Mouse (Mus musculus) heart, embryonic 16.5 days (tissue): ENCODE results near the gene Nt5e. TPM values are rescaled to one million over a fixed set of nuclear protein-coding genes. Genes with fewer than 3 reads are reported as not detected.

Source experiments
- ATAC-seq: fragments of 200-750 bp; cut with Nextera tagmentation; replicated peaks from 2 replicates; pipeline ENCODE4 v1.8.0; 2017; ENCODE audit warnings: moderate number of reproducible peaks; ENCODE audit not compliant: insufficient read depth, low FRiP score; ENCODE audit errors: extremely low read depth
- H3K27ac ChIP-seq: fragments of 300-500 bp; sonication (generic); 2 replicates; pipeline ENCODE4 v1.5.1; 2014; ENCODE audit warnings: mild to moderate bottlenecking, low read length, control low read depth, moderate library complexity
- H3K27me3 ChIP-seq: fragments of 300-500 bp; sonication (generic); 2 replicates; pipeline ENCODE4 v1.6.1; 2014; ENCODE audit warnings: low read length, mixed read lengths; ENCODE audit not compliant: control insufficient read depth, insufficient read depth
- H3K36me3 ChIP-seq: fragments of 300-500 bp; sonication (generic); 2 replicates; pipeline ENCODE4 v1.6.1; 2014; ENCODE audit not compliant: control insufficient read depth, insufficient read depth
- H3K4me1 ChIP-seq: fragments of 300-500 bp; sonication (generic); 2 replicates; pipeline ENCODE4 v1.6.1; 2014; ENCODE audit warnings: low read length, mixed read lengths; ENCODE audit not compliant: control insufficient read depth, insufficient read depth
- H3K4me2 ChIP-seq: fragments of 300-500 bp; sonication (generic); 2 replicates; pipeline ENCODE4 v1.6.1; 2014; ENCODE audit warnings: low read depth, mild to moderate bottlenecking, control low read depth, low read length
- H3K4me3 ChIP-seq: fragments of 300-500 bp; sonication (generic); 2 replicates; pipeline ENCODE4 v1.5.1; 2014; ENCODE audit warnings: mild to moderate bottlenecking, control low read depth, low read length
- H3K9ac ChIP-seq: fragments of 300-500 bp; sonication (generic); 2 replicates; pipeline ENCODE4 v1.6.1; 2014; ENCODE audit warnings: low read length, control low read depth
- H3K9me3 ChIP-seq: fragments of 300-500 bp; sonication (generic); replicated peaks from 2 replicates; pipeline ENCODE4 v1.6.1; 2016; ENCODE audit warnings: low read length; ENCODE audit not compliant: control insufficient read depth
- WGBS: fragments of 180-500 bp; shearing (Covaris S2); extraction: QIAGEN DNeasy Blood & Tissue Kit; methylation state at CpG from one replicate; pipeline ENCODE4 v1.1.7; 2014; 5-methylcytosine and 5-hydroxymethylcytosine counted together
- polyA plus RNA-seq: library from polyadenylated mRNA; unstranded; fragments of >200 nt; fragmentation: Nextera tagmentation; extraction: Ambion mirVana; gene quantifications from 2 replicates; pipeline ENCODE4 v1.2.1, GENCODE M21; 2015

The Nt5e gene
- polyA plus RNA-seq, 1 experiment from 2014 or later: 5.8 TPM

DNA sequence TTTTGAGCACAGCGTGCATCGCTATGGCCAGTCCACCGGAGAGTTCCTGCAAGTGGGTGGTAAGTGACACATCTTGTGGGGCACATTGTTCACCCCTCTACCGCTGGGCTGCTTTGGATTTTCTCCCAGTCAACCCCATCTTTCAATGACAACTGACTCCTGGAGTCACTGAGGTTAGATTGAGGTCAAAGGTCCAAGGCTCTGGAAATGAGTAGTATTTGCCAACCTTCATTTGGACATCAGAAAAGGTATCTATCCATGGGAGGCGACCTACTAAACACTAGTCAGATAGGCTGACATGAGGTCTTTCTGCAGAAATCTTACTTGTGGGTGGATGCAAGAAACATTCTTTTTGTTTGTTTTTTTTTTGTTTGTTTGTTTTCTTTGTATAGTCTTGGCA is 40.3 kb downstream of the Nt5e start:
- 87% methylated on average over 5 of the region's 5 CpGs for WGBS
- Histone ChIP-seq H3K4me1 (peaks cover 10% of the 10 kb centered on the region), H3K27ac (no peak overlapping the region), H3K9ac (no peak overlapping the region), H3K4me2 (no peak overlapping the region), H3K36me3 (peaks cover 12% of the 10 kb centered on the region), H3K4me3 (no peak overlapping the region), H3K9me3 (no peaks in the 10 kb centered on the region), H3K27me3 (no peaks in the 10 kb centered on the region)
- ATAC-seq: no peak

DNA sequence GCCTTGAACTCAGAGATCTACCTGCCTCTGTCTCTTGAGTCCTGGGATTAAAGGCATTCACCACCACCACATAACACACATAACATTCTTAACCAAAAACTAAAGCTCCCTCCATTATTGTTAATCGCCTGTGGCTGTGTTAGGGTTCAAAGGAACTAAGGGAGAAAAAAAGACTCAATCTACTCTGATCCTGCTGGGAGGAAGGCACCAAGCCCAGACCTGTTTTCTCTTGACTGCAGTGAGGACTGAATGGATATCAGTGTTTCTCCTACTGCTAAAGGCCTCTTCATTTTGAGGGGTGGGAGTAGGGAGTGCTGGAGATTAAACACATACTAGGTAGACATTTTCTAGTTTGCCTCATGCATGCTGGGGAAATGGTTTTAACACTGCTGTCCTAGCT is 40.8 kb downstream of the Nt5e start:
- peaks cover 12% of the 10 kb centered on the region for H3K36me3 ChIP-seq
- H3K9me3 ChIP-seq: no peaks in the 10 kb centered on the region
- no peak overlapping the region for H3K4me2 ChIP-seq
- no peak overlapping the region for H3K27ac ChIP-seq
- 74% methylated on average over 1 of the region's 1 CpGs for WGBS
- H3K4me1 ChIP-seq: peaks cover 5% of the 10 kb centered on the region
- no peak overlapping the region for H3K9ac ChIP-seq
- no peaks in the 10 kb centered on the region for H3K27me3 ChIP-seq
- ATAC-seq: no peak
- H3K4me3 ChIP-seq: no peak overlapping the region

DNA sequence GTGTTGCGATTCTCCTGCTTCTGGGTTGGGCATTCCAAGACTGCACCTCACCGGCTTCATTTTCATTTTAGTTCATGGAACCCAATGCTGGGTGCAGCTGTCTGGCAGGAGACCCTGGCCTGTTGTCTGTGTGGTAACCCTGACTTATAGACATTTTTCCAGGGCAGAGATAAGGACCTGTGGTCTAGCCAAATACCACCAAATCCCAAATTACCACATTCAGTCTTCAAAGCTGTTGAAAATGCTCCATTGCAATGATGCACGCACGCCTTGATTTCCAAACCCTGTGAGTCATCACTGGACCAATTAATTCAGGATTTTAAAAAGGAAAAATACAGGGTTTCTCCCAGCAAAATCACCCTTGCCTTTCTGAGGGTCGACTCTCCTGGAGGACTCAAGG is 41.5 kb downstream of the Nt5e start:
- H3K9ac ChIP-seq: no peak overlapping the region
- H3K27me3 ChIP-seq: no peaks in the 10 kb centered on the region
- no peak overlapping the region for H3K4me2 ChIP-seq
- H3K4me3 ChIP-seq: no peak overlapping the region
- H3K27ac ChIP-seq: no peak overlapping the region
- no peaks in the 10 kb centered on the region for H3K9me3 ChIP-seq
- H3K36me3 ChIP-seq: peaks cover 12% of the 10 kb centered on the region
- ATAC-seq: no peak
- WGBS: 87% methylated on average over 5 of the region's 5 CpGs
- no peaks in the 10 kb centered on the region; the same call in 1 of the 2 replicates for H3K4me1 ChIP-seq

DNA sequence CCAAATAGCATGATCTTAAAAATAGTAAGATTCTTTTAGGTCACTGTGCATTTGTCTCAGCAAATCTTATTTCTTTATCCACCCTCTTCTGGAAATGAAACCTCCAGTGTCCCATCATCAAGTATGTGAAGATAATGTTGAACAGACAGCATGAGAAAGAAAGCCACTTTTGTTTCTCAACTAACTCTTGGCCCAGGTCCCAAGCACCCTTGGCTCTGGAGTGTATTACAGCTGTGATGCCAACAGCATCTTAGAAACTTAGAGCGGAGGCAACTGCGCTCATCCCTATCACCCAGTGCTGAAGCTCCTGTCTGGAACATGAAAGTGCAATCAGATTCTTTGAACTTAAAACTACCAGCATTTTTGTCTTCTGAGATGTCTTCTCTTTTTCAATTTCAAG is 42.7 kb downstream of the Nt5e start:
- H3K4me3 ChIP-seq: no peak overlapping the region
- no peak overlapping the region for H3K4me2 ChIP-seq
- no peak overlapping the region for H3K9ac ChIP-seq
- H3K27ac ChIP-seq: no peak overlapping the region
- 69% methylated on average over 2 of the region's 2 CpGs for WGBS
- no peak for ATAC-seq
- H3K9me3 ChIP-seq: no peaks in the 10 kb centered on the region
- no peaks in the 10 kb centered on the region for H3K4me1 ChIP-seq
- no peaks in the 10 kb centered on the region for H3K27me3 ChIP-seq
- peaks cover 13% of the 10 kb centered on the region for H3K36me3 ChIP-seq

DNA sequence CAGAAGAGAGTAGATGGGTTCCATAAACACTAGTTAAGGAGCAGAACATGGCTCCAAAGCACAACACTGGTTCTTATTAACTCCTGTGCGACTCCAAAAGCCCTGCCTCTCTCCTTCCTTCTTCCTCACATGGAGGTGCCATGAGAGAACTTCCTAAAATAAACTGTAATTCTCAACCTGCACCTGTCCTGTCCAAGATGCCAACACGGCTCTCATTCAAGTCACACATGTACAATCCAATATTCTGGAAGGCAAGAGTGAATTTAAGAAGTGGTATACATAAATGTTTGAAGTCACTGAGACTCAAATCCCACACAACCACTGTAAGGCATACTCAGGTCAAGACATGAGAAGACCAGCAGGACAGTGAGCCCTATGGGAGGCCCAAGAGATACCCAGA is 44.2 kb downstream of the Nt5e start:
- no peak for ATAC-seq
- Histone ChIP-seq H3K36me3 (peaks cover 7% of the 10 kb centered on the region), H3K4me3 (no peak overlapping the region)

DNA sequence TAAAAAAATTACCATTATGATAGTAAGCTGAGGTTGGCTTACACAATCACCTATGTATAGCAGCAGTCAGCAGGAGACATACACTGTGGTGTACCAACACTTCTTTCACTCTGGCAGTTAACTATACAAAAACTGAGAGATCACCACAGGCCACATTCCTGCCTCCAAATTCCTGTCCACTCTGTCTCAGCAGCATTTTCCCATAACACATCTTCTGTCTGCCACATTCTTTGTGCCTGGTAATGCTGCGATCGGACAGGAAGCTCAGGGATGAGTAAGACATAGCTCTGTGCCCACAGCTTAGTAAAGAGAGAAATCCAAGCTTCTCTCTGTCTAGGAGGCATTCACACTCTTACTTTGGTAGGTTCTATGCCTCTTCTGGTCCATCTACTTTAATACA is 46.0 kb downstream of the Nt5e start:
- no peak overlapping the region for H3K27ac ChIP-seq
- peaks cover 6% of the 10 kb centered on the region for H3K36me3 ChIP-seq
- no peaks in the 10 kb centered on the region for H3K27me3 ChIP-seq
- no peak for ATAC-seq
- H3K4me3 ChIP-seq: no peak overlapping the region
- no peak overlapping the region for H3K9ac ChIP-seq
- H3K4me2 ChIP-seq: no peak overlapping the region
- no peaks in the 10 kb centered on the region for H3K9me3 ChIP-seq
- no peaks in the 10 kb centered on the region for H3K4me1 ChIP-seq
- 56% methylated on average over 2 of the region's 2 CpGs for WGBS

More for the DNA sequence above, 44.2 kb downstream of the Nt5e start:
- H3K27ac ChIP-seq: no peak overlapping the region
- H3K4me2 ChIP-seq: no peak overlapping the region
- no peaks in the 10 kb centered on the region for H3K4me1 ChIP-seq
- H3K9me3 ChIP-seq: no peaks in the 10 kb centered on the region
- WGBS: 89% methylated on average over 2 of the region's 2 CpGs
- H3K27me3 ChIP-seq: no peaks in the 10 kb centered on the region
- H3K9ac ChIP-seq: no peak overlapping the region

DNA sequence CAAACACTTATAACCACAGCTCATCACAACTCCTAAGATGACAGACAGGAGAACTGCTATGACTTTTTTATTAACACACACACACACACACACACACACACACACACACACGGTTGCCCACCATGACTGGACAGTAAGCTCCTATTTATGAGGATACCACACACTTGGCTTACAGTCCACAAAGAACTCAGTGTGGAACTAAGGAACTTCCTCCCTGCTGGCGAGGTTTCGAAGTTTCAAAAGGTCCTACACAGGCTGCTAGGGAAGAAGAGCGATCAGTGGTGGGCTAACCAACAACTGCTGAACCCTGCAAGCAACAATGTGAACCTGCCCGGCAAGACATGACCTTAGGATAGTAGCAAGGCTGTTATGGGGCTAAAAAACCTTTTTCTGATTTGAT is 50.5 kb downstream of the Nt5e start:
- H3K27me3 ChIP-seq: no peaks in the 10 kb centered on the region
- H3K36me3 ChIP-seq: peaks cover 20% of the 10 kb centered on the region
- ATAC-seq: no peak
- no peak overlapping the region for H3K9ac ChIP-seq
- 82% methylated on average over 5 of the region's 5 CpGs for WGBS
- H3K9me3 ChIP-seq: no peaks in the 10 kb centered on the region
- H3K4me2 ChIP-seq: no peak overlapping the region
- no peak overlapping the region for H3K4me3 ChIP-seq
- no peaks in the 10 kb centered on the region for H3K4me1 ChIP-seq
- no peak overlapping the region for H3K27ac ChIP-seq

DNA sequence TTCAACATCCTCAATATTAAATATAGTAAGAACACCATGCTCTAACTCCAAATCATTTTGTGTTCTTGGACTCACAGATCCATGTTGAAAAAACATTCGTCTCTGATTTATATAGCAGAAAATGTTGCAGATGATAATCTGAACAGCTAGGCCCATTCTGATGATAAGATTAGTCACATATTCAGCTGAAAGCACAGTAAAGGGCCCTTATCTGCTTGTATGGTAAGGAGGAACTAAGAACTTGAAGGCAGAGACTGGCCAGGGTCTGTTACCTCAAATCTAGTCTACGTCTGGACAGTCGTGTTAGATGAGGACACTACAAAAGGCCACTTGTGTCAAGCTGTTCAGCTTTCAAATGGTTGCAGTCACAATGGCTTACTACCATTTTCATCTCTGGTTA is 52.1 kb downstream of the Nt5e start:
- H3K4me1 ChIP-seq: no peaks in the 10 kb centered on the region
- peaks cover 24% of the 10 kb centered on the region for H3K36me3 ChIP-seq
- no peak overlapping the region for H3K9ac ChIP-seq
- H3K4me2 ChIP-seq: no peak overlapping the region
- H3K9me3 ChIP-seq: no peaks in the 10 kb centered on the region
- no peak overlapping the region for H3K27ac ChIP-seq
- WGBS: 69% methylated on average over 3 of the region's 3 CpGs
- no peak overlapping the region for H3K4me3 ChIP-seq
- no peaks in the 10 kb centered on the region for H3K27me3 ChIP-seq
- no peak for ATAC-seq

DNA sequence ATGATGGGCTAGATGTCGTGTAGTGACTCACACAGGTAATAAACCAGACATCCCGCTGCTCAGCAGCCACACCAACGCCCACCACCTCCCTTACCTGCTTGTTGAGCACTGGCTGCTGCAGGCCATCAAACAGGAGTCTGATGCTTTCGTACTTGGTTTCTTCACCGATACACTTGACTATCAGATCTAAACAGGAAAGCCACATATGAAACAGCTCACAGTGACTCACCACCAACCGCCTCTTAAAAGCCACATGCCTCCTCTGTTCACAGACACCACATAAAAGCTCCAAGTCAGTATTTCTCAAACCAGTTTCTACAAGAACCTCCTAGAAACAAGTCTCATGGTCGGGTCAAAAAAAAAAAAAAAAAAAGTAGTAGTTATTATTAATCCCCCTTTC is 53.1 kb downstream of the Nt5e start:
- WGBS: 68% methylated on average over 7 of the region's 7 CpGs
- H3K36me3 ChIP-seq: peaks cover 24% of the 10 kb centered on the region
- H3K27me3 ChIP-seq: no peaks in the 10 kb centered on the region

DNA sequence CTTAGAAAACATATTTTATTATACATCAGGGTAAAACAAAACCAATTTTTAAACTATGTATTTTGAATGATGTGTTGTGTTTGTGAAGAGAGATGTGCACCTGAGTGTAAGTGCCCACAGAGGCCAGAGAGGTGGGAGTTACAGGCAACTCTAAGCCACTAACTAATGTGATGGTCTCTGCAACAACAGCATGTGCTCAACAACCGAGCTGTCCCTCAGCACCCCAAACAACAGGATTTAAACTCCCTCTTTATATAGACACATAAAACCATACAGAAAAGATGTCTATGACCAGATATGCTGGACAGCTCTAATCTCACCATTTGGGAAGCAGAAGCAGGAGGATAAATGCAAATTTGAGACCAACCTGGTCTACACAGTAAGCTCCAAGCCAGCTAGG is 53.5 kb downstream of the Nt5e start:
- ATAC-seq: no peak
- Histone ChIP-seq H3K9ac (no peak overlapping the region), H3K27ac (no peak overlapping the region), H3K4me1 (no peaks in the 10 kb centered on the region), H3K9me3 (no peaks in the 10 kb centered on the region), H3K4me3 (no peak overlapping the region), H3K36me3 (peaks cover 26% of the 10 kb centered on the region), H3K27me3 (no peaks in the 10 kb centered on the region), H3K4me2 (no peak overlapping the region)
- 89% methylated on average over 1 of the region's 1 CpGs for WGBS

More for the DNA sequence above, 53.1 kb downstream of the Nt5e start:
- no peak overlapping the region for H3K9ac ChIP-seq
- H3K9me3 ChIP-seq: no peaks in the 10 kb centered on the region
- H3K27ac ChIP-seq: no peak overlapping the region
- no peak overlapping the region for H3K4me2 ChIP-seq
- no peaks in the 10 kb centered on the region for H3K4me1 ChIP-seq
- H3K4me3 ChIP-seq: no peak overlapping the region
- ATAC-seq: no peak; the same call in 1 of the 2 replicates
